Mouse (Mus musculus) right cerebral cortex, adult 18-20 months (tissue): ENCODE results near the gene Pithd1.

Source experiments
- DNase-seq: peaks from one replicate; pipeline ENCODE4 v3.0.0; 2022; ENCODE audit warnings: mixed read lengths

Pithd1 gene

DNA sequence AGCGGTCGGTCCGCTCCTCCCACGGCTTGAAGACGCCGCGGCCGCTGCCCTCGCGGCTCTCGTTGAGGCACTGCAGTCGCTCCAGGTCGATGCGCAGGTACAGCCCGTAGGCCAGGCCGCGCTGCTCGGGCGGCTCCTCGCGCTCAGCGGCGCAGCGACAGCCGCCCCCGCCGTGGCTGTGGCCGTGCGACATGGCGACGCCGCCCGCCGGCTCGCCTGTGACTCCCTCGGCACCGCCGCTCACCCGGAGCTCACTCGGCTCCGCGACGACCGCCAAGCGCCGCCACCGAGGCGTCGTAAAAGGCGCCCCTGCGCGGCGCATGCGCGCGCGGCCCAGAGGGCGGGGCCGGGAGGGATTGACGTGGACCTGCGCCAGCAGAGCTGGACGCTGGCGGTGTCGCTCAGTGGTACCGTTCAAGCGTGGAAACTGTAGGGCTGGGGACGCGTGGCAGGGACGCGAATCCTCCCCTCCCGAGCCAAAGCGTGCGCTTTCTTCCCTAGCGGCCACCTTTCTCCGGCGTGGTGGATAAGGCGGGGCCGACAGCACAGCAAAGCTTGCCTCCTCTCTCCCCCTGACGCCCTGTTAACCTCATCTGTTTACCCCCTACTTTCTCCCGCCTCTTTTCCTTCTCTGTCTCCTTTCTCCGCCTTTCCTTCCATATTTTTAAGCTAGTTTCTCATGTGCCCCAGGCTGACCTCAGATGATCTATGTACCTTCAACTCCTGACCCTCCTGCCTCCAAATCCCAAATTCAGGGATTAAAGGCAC lies at the start of gene Pithd1:
Gene Pithd1, minus strand, starts transcription at position 322 of the 768 bp plus-strand sequence.
- peak; percentile 93 for DNase-seq

DNA sequence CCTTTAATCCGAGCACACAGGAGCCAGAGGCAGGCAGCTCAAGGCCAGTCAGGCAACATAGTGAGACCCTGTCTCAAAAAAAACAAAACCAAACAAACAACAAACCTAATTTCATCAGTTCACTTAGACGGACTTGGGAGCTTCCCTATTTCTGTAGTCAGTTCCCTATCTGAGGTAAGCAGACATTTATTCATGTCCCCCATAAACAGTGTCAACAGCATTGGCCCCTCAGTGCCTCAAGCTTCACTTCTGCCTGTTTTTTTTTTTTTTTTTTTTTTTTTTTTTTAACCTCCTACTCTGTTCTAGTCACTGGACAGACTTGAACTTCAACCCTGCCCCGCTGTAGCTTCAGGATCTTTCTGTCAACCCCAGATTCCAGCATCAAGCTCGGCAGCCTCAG lies 48.0 kb upstream of the Pithd1 start:
- no peak for DNase-seq

DNA sequence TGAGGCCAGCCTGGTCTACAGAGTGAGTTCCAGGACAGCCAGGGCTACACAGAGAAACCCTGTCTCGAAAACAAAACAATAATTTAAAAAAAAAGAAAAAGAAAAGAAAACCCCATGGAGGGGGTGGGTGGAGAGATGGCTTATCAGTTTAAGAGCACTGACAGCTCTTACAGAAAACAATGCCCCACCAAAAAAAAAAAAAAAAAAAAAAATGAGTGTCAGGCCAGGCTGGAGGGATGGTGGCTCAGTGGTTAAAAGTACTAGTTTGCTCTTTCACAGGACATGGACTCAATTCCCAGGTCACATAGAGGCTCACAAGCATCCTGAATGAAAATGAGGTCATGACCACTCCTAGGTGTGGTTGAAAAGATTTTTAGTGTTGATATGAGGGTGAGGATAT lies 46.2 kb upstream of the Pithd1 start:
- DNase-seq: no peak

DNA sequence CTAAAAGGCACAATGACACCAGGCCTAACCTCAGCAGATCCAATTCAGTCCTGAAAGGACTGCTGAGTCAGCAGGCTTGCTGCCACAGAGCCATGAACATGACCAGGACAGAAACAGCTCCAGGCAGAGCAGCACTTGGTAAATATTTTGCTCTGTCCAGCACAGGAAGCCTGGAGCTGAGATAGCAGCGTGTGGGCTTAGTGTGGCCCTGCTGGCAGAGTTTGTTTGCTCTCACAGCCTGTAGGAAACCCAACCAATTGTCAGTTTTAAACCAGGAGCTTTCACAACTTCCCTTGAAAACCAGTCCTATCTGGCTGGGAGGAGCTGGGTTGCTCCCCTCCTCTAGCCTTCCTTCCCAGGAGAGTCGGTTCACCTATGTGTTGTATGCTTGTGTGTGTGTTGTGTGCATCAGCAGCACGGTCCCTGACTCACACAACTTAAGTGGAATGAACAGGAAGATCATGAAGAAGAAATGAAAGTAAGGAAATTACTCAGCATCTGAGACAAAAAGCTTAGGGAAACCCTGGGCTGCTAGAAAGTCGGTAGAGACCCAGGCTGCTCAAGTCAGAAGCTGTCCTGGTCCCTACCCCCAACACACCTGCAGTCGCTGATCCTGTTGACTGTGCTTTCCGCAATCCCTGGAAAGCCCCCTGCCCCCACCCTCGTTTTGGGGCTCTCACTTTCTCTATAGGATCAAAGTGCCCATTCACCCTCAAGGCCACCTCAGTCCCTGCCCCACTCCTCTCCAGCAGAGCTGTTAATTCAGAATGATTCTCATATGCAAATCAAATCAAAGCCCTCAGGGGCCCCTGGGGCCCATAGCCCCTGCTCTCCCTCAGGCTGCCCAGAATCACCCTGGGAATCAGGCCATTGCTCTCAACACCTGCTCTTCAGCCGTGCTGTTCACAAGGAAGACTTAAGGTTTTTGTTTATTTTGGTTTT lies 44.2 kb upstream of the Pithd1 start:
- no peak for DNase-seq

DNA sequence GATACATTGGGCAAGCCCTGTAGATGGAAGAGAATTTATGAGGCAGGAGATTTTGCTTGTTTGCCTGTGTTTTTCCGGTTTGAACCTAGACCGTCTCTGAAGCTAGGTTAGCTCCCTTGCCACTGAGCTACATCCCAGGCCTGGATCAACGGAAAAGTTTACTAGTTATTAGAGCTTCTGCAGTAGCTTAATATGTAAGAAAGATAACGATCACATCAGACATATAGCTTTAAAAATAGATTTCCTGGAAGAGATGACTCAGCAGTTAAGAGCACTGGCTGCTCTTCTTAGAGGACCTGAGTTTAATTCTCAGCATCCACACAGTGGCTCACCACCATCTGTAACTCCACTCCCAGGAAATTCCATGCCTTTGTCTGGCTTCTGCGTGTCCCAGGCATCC lies 41.6 kb upstream of the Pithd1 start:
- no peak for DNase-seq

DNA sequence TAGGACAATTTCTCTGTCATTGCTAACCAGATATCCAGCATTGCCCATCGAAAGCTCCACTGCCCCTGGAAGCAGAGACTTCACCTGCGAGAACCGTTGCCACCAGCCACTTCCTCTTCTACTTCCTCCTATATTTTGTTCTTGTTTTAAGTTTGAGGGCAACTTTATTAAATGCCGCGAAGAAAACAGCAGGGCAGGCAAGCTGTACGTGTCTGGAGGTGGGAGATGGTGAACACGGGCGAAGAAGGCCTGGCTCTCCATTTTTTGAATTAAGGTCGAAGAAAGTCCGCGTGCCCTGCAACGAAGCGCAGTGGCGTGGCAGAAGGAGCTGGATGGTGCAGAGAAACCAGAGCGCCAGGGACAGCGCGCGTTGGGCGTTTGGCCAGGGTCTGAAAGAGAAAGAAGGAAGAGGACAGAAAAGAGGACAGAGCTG lies 41.1 kb upstream of the Pithd1 start:
- DNase-seq: no peak

DNA sequence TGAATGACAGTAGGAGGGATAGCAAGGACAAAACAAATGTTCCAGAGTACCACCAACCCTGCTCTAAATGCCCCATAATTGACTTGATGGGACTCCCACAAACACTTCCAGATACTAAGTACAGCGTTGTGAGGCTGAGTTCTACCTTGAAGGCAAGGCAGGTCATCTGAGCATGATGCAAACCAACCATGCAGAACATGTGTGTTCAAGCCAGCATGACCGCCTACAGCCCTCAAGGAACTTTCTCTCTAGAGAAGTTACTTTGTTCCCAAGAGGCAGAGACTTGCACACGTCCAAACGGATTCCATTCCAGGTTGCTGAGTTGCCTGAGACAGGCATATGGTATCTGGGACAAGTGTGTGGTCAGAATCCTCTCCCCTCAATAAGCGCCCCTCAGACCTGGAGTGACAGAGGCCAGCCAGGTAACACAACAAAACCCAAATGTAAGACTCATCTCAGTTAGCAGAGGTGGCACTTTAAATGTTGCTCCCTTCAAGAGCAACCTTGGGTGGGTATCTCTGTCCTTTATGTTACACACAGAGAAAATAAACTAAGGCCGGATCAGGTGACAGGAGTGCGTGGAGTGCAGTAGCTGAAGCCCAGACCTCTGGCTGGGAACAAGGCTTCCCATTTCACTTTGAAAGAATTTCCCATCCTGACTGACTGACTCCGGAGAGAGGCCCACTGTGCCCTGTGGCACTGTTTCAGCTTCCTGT lies 40.5 kb upstream of the Pithd1 start:
- DNase-seq: no peak

DNA sequence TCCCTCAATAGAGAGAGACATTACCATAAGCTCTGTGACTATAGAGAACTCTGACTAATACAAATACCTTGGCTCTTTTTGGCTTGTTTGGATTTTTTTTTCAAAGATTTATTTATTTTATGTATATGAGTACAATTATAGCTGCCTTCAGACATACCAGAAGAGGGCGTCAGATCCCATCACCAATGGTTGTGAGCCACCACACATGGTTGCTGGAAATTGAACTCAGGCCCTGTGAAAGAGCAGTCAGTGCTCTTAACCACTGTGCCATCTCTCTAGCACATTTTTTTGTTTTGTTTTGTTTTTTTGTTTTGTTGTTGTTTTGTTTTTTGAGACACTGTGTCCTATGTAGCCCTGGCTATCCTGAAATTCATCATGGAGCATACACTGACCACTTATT lies 38.3 kb upstream of the Pithd1 start:
- DNase-seq: no peak

DNA sequence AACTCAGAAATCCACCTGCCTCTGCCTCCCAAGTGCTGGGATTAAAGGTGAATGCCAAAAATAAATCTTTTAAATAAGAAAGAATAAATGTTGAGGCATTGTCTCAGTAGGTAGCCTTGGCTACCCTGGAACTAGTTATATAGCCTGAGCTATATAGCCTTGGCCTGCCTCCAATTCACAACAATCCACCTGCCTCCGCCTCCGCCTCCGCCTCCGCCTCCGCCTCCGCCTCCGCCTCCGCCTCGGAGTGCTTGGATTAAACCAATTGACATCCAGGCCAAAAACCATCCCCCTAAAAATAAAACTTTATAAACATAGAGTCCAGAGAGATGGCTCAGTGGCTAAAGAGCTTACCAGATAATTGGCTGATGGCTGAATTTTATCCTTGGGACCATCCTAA lies 35.9 kb upstream of the Pithd1 start:
- no peak for DNase-seq

DNA sequence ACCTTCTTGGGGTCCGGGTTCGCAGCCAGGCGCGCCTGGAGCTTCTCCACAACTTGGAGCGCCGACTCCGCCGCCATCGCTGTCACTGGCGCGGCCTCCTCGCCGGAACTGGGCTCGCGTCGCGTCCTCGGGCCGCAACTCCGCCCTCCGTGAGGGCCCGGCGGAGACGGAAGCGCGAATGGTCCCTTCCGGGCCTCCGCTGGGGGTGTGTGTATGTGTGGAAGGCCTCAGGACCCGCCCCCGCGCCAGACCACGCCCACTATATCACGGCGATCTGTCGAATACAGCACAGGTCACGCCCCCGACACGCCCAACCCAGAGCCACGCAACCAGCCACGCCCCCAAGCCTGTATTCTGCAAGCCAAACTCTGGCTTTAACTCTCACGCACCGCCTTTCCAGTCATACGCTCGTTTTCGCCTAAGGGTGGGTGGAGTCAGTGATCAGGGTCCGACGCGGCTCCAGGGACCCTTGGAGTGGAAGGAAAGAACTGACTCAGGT lies 34.5 kb upstream of the Pithd1 start, which contains the start of gene Eloa:
Gene Eloa, minus strand, starts transcription at position 215 of the 499 bp plus-strand sequence.
- DNase-seq: peak; percentile 99

DNA sequence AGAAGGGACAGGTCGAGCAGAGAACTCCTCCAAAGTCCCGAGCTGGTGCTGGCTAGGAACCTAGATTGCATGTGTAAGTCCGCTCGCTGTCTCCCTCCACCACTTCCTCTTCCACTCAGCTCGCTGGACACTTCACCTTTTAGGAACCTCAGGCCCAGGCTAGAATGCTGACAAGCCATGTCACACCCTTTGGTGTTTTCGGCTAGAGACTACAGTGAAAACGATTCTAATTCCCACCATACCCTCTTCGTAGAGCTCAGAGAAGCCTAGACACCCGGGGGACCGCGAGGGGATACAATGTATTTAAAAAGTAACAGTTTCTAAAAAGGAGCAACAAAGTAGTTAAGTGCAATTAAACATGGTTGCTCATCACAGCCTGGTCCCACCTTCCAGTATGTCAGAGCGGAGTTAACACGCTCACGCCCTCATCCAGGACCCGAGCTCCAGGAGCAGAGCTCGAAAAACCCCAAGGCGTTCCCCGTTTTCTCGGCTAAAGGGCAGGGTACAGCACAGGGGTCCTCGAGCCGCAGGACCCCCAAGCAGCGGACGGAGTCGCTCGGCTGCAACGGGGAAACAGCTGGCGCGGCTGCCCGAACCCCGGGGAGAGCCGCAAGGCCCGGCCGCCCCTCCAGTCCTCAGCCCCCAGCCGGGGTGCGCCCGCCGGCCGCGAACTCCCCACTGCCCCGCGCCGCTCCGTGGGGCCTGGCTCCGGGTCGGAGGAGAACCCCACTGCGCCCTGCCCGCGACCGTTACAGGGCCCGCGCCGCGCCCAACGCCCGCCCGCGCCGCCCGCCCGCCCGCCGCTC lies 33.9 kb upstream of the Pithd1 start:
- no peak for DNase-seq

DNA sequence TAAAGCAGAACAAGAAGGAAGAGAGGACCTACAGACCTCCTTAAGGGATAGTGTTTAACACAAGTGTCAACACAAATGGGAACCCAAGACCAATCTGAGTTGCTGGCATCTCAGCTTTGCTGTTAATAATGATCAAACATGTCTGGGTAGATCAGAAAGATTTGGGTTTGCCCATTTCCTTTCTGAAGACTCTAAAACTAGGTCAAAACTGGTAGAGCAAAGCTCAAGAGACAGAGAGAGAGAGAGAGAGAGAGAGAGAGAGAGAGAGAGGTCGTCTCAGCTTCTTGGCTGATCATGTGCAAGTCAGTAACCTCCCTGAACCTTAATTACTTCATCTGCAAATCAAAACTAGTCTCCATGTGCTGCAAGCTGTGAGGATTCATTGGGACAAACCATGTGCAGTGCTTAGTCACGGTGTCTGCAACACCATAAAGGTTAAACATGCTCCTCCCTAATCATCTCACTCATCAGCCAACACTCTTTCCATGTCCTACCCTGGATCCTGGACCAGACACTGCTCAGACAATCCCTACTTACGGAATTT lies 29.1 kb upstream of the Pithd1 start:
- no peak for DNase-seq

DNA sequence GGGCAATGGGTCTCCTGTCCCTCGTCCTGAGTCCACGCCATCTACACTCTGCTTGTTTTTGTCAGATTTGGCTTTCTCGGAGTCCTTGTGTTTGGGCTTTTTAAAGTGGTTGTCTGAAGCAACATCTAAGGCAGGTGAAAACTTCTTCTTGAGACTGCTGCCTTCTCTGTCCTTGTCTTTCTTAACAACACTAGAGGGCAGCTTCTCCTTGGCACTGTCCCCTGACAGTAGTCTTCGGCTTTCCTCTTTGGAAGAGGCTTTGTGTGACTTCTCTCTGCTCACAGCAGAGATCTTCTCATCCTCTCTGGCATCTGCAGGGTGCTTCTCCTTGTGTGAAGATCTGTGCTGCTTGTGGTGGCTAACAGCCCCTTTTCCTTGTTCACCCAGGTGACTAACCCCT lies 23.5 kb upstream of the Pithd1 start:
- no peak for DNase-seq

DNA sequence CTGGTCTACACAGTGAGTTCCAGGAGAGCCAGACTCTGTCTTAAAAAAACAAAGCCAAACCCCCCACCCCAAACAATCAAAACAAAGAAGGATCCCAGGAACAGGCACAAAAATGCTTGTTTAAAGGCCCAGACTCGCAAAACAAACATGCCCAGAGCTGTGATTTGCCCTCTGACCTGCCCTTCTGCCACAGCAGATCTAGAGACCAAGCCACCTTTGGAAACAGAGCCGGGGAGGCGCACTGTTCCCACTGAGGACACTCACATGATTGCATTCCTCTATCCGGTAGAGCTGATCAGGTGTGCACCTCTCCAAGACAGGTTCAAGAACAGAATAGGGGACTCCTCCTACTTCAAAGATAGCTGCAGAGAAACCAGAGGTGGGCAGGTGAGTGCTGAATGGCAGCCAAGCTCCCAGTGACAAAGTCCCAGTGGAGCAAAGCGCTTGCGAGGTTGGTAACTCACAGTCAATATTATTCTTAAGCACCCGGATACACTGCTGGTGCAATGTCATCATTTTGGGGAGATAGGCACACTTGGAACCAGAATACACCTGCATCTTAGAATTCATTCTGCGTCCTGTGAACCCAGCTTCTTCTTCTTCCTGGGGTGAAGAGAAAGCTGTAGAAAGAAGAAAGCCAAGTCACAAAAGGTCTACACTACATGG lies 21.9 kb upstream of the Pithd1 start:
- DNase-seq: no peak

DNA sequence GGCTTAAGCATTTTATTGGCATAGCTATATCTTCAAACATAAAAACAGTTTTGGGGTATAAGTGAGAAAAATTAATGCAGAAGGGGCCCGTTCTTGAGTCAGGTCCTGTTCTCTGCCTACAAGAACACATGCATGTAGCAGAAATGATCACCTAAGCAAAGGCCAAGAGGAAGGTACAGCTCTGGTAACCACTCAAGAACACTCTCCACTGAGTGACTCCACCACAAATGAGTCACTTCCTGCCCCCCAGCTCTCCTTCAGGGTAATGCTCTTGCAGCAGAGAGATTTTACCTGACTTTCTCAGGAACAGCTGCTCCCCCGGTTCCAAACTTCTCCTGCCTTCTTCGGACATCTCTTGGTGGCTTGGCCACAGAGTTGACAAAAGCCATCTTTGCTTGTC lies 19.8 kb upstream of the Pithd1 start:
- no peak for DNase-seq

DNA sequence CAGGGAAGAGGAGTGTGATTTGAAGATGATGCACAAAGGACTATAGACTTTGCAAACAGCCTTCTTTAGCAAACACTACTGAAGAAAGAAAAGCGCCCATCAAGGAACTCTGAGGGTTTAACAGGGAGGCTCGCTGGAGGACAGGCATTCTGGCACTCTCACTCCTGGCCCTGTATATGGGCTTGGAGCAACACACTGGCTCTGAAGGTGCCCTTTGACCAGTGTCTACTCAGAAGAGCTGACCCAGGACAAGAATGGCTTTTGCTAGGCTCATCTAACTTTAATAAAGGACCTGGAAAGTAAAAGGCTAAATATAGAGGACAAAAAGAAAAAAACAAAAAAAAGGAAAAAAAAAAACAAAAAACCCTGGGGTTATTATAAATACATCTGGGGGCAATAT lies 17.9 kb upstream of the Pithd1 start:
- no peak for DNase-seq

DNA sequence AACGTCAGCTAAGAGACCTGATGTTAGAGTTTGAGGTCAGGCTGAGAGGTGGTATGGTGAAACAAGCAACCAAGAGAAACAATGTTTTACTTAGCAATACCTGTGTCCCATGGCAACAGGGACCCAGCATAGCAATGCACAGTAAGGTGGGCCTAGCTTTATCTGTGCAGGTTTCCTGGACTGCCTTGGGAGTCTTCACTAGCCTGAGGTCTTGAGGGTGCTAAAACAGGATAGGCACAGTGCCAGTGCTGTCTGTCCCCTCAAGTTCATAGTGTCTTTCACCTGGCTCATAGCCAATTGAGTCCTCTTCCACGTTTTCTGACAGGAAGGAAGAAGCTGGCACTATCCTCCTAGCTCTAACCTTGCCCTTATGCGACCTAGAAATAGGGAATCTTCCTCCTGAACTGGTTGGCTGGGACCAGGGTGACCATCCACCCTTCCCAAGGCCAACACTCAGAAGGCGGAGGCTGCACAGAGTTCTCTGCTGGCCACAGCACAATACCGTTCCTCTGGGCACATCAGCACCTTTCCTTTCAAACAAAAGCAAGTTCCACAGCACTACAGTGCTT lies 17.1 kb upstream of the Pithd1 start:
- DNase-seq: no peak

DNA sequence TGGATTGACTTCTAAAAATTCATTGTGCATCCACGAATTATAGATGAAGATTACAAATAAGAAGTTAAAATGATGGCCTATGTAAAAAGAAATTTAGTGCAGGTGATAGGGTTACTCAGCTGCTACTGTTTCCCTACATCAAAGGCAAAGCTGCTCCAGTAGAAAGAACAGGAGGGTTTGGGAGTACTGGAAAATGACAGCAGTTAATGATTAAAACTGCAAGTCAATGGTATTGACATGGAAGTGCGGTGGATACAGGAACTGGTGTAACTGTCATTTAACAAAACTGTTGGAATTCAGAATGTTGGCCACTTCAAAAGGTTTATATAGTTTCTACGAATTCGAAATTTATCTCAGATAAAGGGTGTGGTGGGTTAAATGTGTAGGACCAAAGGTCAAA lies 8.1 kb upstream of the Pithd1 start:
- no peak for DNase-seq

DNA sequence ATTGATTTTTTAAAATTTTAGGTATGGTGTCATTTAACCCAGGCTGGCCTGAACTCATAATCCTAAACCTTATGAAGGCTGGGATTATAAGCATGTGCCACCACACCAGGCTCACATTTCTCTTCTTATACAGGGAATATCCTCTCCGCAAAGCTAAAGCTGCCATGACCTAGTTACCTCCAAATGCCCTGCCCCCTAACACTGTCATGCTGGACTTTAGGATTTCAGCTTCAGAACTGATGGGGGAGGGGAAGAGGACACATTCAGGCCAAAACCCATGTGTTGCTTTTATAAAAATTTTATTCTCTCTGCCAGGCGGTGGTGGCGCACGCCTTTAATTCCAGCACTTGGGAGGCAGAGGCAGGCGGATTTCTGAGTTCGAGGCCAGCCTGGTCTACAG lies 6.9 kb upstream of the Pithd1 start:
- DNase-seq: no peak

DNA sequence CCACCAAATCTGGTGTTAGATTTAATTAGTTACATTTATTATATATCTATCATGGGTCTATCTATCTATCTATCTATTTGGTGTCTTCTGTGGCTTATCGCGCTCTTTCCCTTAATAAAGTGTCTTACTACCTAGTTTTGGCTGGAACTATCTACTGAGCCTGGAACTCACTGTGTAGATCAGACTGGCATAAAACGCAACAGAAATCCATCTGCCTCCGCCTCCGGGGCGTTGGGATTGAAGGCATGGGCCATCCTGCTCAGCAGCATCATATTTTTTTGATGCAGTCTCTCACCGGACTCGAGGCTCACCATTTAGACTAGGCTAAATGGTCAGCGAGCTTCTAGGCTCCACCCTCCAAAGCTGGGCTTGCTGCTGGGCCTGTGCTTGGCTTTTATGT lies 650 bp upstream of the Pithd1 start:
- DNase-seq: no peak
